Mouse (Mus musculus): Measurements from ENCODE around the gene Akt3. TPM values are rescaled to one million over a fixed set of nuclear protein-coding genes. Genes with fewer than 3 reads are reported as not detected.

Gene Akt3
- polyA plus RNA-seq, 1 experiment from 2014 or later: 4.8 TPM

DNA sequence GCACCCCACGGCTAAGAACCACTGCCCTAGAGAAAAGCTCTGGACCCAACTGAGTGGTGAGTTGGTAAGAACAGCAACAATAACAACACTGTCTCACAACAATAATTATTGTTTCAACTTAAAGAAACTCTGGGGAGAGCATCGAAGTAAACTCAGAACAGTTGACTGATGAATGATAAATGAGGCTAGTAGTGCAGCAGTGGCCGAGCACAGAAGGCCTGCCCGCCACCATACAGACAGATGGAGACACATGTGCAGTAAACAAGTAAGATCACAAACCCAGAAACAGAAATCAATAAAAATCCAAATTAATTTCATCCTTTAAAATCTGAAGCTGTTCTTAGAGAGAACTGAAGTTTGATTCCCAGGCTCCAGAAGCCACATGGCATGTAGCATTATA, 217.9 kb downstream of the Akt3 start:
- H3K36me3 ChIP-seq: no peaks in the 10 kb centered on the region
- no peak overlapping the region for H3K27ac ChIP-seq
- no peaks in the 10 kb centered on the region for H3K27me3 ChIP-seq
- no peaks in the 10 kb centered on the region for H3K4me1 ChIP-seq
- ATAC-seq (ENCODE audit: insufficient number of reproducible peaks, low FRiP score, low TSS enrichment, low read depth): no peak
- H3K4me2 ChIP-seq: no peak overlapping the region
- no peak overlapping the region for H3K4me3 ChIP-seq
- 58% methylated on average over 4 of the region's 4 CpGs for WGBS
- H3K9ac ChIP-seq: no peak overlapping the region
- H3K9me3 ChIP-seq: no peaks in the 10 kb centered on the region

GRCm38 (mm10) chr1:177039093-177039674, 218.8 kb downstream of the Akt3 start:
- no peak overlapping the region for H3K27ac ChIP-seq
- no peak overlapping the region for H3K4me2 ChIP-seq
- no peaks in the 10 kb centered on the region for H3K9me3 ChIP-seq
- H3K9ac ChIP-seq: no peak overlapping the region
- 85% methylated on average over 6 of the region's 6 CpGs for WGBS
- no peak for ATAC-seq (ENCODE audit: insufficient number of reproducible peaks, low FRiP score, low TSS enrichment, low read depth)
- no peak overlapping the region for H3K4me3 ChIP-seq
- no peaks in the 10 kb centered on the region for H3K36me3 ChIP-seq
- H3K27me3 ChIP-seq: no peaks in the 10 kb centered on the region
- H3K4me1 ChIP-seq: no peaks in the 10 kb centered on the region

GRCm38 (mm10) chr1:177038383-177038782, 219.6 kb downstream of the Akt3 start:
- ATAC-seq (ENCODE audit: insufficient number of reproducible peaks, low FRiP score, low TSS enrichment, low read depth): no peak
- H3K4me1 ChIP-seq: no peaks in the 10 kb centered on the region
- H3K9me3 ChIP-seq: no peaks in the 10 kb centered on the region
- no peaks in the 10 kb centered on the region for H3K27me3 ChIP-seq
- no peak overlapping the region for H3K4me3 ChIP-seq
- H3K9ac ChIP-seq: no peak overlapping the region
- H3K27ac ChIP-seq: no peak overlapping the region
- WGBS: 64% methylated on average over 2 of the region's 2 CpGs
- H3K4me2 ChIP-seq: no peak overlapping the region
- H3K36me3 ChIP-seq: no peaks in the 10 kb centered on the region

DNA sequence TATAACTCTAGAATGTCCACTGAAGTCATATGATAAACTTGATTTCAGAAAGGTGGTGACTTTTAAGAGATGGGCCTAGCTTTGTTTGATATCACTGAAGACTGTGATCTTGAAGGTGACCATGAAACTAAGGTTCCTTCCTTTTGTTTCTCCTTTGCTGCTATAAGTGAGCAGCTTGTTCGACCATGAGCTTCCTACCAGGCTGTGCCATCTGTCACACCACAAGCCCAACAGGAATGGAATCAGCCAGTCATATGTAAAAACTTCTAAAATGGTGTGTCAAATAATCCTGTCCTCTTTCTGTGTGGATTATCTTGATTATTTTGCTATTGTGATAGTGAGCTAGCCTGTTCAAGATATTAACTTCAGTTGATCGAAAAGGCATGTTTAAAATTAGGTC, 222.5 kb downstream of the Akt3 start:
- ATAC-seq (ENCODE audit: insufficient number of reproducible peaks, low FRiP score, low TSS enrichment, low read depth): no peak
- Histone ChIP-seq H3K4me1 (no peaks in the 10 kb centered on the region), H3K27me3 (no peaks in the 10 kb centered on the region), H3K9ac (no peak overlapping the region), H3K27ac (no peak overlapping the region), H3K4me2 (no peak overlapping the region), H3K36me3 (no peaks in the 10 kb centered on the region), H3K9me3 (no peaks in the 10 kb centered on the region), H3K4me3 (no peak overlapping the region)
- 78% methylated on average over 2 of the region's 2 CpGs for WGBS

GRCm38 (mm10) chr1:177032233-177032632, 225.8 kb downstream of the Akt3 start:
- no peak for ATAC-seq (ENCODE audit: insufficient number of reproducible peaks, low FRiP score, low TSS enrichment, low read depth)
- Histone ChIP-seq H3K27me3 (no peaks in the 10 kb centered on the region), H3K27ac (no peak overlapping the region), H3K4me1 (no peaks in the 10 kb centered on the region), H3K36me3 (no peaks in the 10 kb centered on the region), H3K9me3 (no peaks in the 10 kb centered on the region), H3K4me2 (no peak overlapping the region), H3K9ac (no peak overlapping the region), H3K4me3 (no peak overlapping the region)
- 38% methylated on average over 1 of the region's 1 CpGs for WGBS

GRCm38 (mm10) chr1:177031196-177031595, 226.8 kb downstream of the Akt3 start:
- Histone ChIP-seq H3K27me3 (no peaks in the 10 kb centered on the region), H3K4me3 (no peak overlapping the region), H3K27ac (no peak overlapping the region), H3K4me1 (no peaks in the 10 kb centered on the region), H3K9ac (no peak overlapping the region), H3K36me3 (no peaks in the 10 kb centered on the region), H3K4me2 (no peak overlapping the region), H3K9me3 (no peaks in the 10 kb centered on the region)
- no peak for ATAC-seq (ENCODE audit: insufficient number of reproducible peaks, low FRiP score, low TSS enrichment, low read depth)
- 80% methylated on average over 1 of the region's 1 CpGs for WGBS

DNA sequence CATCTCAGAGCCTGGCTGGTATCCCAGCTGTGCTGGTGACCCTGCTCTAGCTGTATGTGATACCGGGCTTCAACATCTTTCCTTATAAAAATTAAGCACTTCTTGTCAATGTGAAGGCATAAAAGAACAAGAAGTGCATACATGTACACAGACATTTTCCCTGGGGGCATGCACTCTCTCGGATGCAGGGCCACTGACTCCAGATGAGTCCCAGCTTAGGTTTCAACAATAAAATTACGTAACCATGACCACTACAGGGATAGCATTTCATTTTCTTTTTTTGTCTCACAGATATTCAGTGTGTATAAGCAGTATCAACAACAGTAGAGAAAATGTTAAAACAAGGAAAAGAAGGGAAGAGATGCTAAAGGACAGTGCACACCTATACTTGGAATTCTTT, 227.3 kb downstream of the Akt3 start:
- Histone ChIP-seq H3K36me3 (no peaks in the 10 kb centered on the region), H3K4me3 (no peak overlapping the region), H3K4me2 (no peak overlapping the region), H3K27ac (no peak overlapping the region), H3K9me3 (no peaks in the 10 kb centered on the region), H3K4me1 (no peaks in the 10 kb centered on the region), H3K9ac (no peak overlapping the region), H3K27me3 (no peaks in the 10 kb centered on the region)
- 49% methylated on average over 3 of the region's 3 CpGs for WGBS
- ATAC-seq (ENCODE audit: insufficient number of reproducible peaks, low FRiP score, low TSS enrichment, low read depth): no peak

- H3K36me3 ChIP-seq: peaks cover 4% of the 10 kb centered on the region; the same call in 1 of the 2 replicates
- H3K27me3 ChIP-seq: no peaks in the 10 kb centered on the region
- no peak overlapping the region for H3K27ac ChIP-seq
- no peak for ATAC-seq (ENCODE audit: insufficient number of reproducible peaks, low FRiP score, low TSS enrichment, low read depth)
- H3K4me1 ChIP-seq: no peaks in the 10 kb centered on the region
- H3K9me3 ChIP-seq: no peaks in the 10 kb centered on the region
- H3K4me3 ChIP-seq: no peak overlapping the region
- WGBS: 70% methylated on average over 2 of the region's 2 CpGs
- H3K4me2 ChIP-seq: no peak overlapping the region
- H3K9ac ChIP-seq: no peak overlapping the region
Measured at GRCm38 (mm10) chr1:177029032-177029431, 229.0 kb downstream of the Akt3 start.

GRCm38 (mm10) chr1:177027706-177028105, 230.3 kb downstream of the Akt3 start:
- Histone ChIP-seq H3K4me1 (no peaks in the 10 kb centered on the region), H3K9ac (no peak overlapping the region)

DNA sequence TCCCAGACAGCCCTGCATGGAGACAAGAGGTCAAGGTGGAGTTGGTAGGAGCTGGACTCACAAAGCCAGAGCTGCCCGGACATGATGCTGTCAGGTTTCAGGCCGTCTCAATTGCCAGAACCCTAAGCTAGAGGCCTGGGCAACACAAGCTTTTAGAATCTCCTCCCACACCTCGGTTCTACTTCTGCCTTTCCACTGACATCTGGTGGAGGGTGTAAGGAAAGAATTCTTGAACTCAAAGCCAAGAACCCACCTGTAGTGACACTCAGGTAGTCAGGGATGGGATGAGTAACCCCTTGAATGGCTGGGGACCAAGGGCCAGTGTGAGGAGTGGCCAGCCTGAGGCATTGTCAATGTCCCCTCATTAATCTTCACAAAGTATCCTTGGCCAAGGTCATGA, 235.3 kb downstream of the Akt3 start:
- no peak for ATAC-seq (ENCODE audit: insufficient number of reproducible peaks, low FRiP score, low TSS enrichment, low read depth)
- Histone ChIP-seq H3K9ac (no peak overlapping the region), H3K36me3 (peaks cover 4% of the 10 kb centered on the region; the same call in 1 of the 2 replicates), H3K4me1 (no peaks in the 10 kb centered on the region), H3K27me3 (no peaks in the 10 kb centered on the region), H3K4me2 (no peak overlapping the region), H3K27ac (no peak overlapping the region), H3K4me3 (no peak overlapping the region), H3K9me3 (no peaks in the 10 kb centered on the region)
- 66% methylated on average over 3 of the region's 3 CpGs for WGBS

More at GRCm38 (mm10) chr1:177027706-177028105, 230.3 kb downstream of the Akt3 start:
- Histone ChIP-seq H3K36me3 (peaks cover 4% of the 10 kb centered on the region; the same call in 1 of the 2 replicates), H3K9me3 (no peaks in the 10 kb centered on the region), H3K4me3 (no peak overlapping the region), H3K27me3 (no peaks in the 10 kb centered on the region), H3K27ac (no peak overlapping the region), H3K4me2 (no peak overlapping the region)
- WGBS: 91% methylated on average over 3 of the region's 3 CpGs
- no peak for ATAC-seq (ENCODE audit: insufficient number of reproducible peaks, low FRiP score, low TSS enrichment, low read depth)

DNA sequence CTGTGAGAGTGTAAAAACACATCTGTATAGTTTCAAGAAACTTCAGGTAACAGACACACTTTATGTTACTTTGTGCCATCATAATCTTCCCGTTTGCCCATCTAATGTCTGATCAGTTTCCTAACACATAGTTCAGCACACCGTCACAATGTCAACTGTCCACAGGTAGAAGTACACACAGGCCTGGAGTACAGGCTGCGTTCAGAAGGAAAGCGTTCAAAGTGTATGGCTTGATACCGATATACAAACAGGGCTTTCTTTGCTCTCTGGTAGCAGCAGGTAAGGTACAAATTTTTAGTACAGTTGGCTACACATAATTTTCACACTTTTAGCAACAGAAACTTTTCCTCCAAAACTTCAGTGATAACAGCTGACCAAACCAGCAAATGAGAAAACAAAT, 238.3 kb downstream of the Akt3 start:
- no peaks in the 10 kb centered on the region for H3K36me3 ChIP-seq
- ATAC-seq (ENCODE audit: insufficient number of reproducible peaks, low FRiP score, low TSS enrichment, low read depth): no peak
- 93% methylated on average over 5 of the region's 5 CpGs for WGBS
- H3K4me1 ChIP-seq: peaks cover 3% of the 10 kb centered on the region; the same call in 1 of the 2 replicates
- no peak overlapping the region for H3K4me2 ChIP-seq
- H3K27ac ChIP-seq: no peak overlapping the region
- no peaks in the 10 kb centered on the region for H3K27me3 ChIP-seq
- no peak overlapping the region for H3K4me3 ChIP-seq
- no peaks in the 10 kb centered on the region for H3K9me3 ChIP-seq
- no peak overlapping the region for H3K9ac ChIP-seq

DNA sequence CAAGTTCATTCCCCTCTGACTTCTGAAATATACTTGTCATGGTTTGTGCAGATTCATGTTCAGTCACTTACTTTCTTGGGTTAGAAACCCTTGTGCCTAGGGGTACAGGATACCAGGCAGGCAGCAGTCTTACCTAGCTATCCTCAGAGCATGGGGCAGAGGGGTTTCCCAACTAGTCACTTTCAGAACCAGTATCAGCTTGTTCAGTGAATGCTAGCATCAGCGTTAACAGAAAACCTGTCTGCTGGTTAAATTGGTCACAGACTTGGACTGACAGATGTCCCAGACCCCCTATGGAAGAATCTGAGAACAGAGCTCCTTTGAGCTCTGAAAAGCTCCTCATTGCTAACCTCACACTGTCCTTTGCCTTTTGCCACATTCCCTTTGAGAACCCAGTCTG, 239.3 kb downstream of the Akt3 start:
- Histone ChIP-seq H3K9ac (no peak overlapping the region), H3K9me3 (no peaks in the 10 kb centered on the region), H3K4me2 (no peak overlapping the region), H3K27me3 (no peaks in the 10 kb centered on the region), H3K4me1 (peaks cover 10% of the 10 kb centered on the region; the same call in 1 of the 2 replicates), H3K36me3 (no peaks in the 10 kb centered on the region), H3K27ac (no peak overlapping the region), H3K4me3 (no peak overlapping the region)
- ATAC-seq (ENCODE audit: insufficient number of reproducible peaks, low FRiP score, low TSS enrichment, low read depth): no peak
- 73% methylated on average over 1 of the region's 1 CpGs for WGBS

- H3K4me3 ChIP-seq: no peak overlapping the region
- H3K4me1 ChIP-seq: peaks cover 12% of the 10 kb centered on the region; the same call in 1 of the 2 replicates
- no peak overlapping the region for H3K27ac ChIP-seq
- no peak for ATAC-seq (ENCODE audit: insufficient number of reproducible peaks, low FRiP score, low TSS enrichment, low read depth)
- H3K36me3 ChIP-seq: no peaks in the 10 kb centered on the region
- no peak overlapping the region for H3K4me2 ChIP-seq
- no peaks in the 10 kb centered on the region for H3K27me3 ChIP-seq
- no peak overlapping the region for H3K9ac ChIP-seq
- no peaks in the 10 kb centered on the region for H3K9me3 ChIP-seq
- WGBS: 76% methylated on average over 2 of the region's 2 CpGs
Measured at GRCm38 (mm10) chr1:177016729-177017128, 241.3 kb downstream of the Akt3 start.
